9 mouse cellular contexts compared by ENCODE assay signal in the genomic region with DNA sequence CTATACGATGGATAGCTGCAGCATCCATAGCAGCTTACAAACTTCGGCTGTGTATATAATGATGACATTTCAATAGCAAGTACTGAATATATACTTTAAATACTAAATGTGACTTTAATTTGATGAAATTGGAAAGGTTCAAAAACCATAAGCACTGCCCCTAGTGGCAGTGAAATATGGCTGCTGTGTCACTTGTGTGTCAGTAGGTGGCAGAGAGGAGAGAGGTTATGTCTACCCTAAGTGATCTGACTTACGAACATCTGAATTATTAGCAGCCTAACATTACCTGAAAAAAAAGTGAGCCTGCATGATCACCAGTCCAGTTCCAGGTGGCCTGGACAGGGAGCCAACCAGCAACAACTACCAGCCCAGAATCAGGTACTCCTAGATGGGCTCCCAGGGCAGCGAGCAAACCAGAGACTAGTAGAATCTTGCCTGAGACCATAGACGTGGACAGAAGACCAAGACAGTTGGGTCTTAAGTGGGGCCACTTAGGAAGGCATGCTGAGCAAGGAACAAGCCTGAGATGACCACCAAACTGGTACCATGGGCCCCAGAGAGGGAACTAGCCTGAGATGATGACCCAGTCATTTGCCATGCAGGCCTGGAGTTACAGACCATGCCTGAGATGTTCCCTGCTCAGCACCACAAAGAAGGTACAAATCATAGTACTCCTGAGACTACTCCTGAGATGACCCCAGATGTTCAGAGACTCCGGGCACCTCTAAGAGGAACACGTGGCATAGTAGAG.
DNase-seq lines count a peak whose midpoint lies in the region; ATAC-seq and TF ChIP-seq lines count a peak whose summit lies in the region.
"Had no signal": no experiment of that assay in that cellular context is flagged by ENCODE, and none has a peak within 500 bp of the region (broad histone marks: within the 10 kb centered on the region; RNA-seq: fewer than 3 reads in every experiment).

No protein-coding gene starts in this region.

- H3K4me3 ChIP-seq in forebrain, embryonic 14.5 days (ENCODE audit: low read depth, low read length), result no peak overlapping the region
- no peak overlapping the region for H3K4me3 ChIP-seq in forebrain, embryonic 15.5 days
- no peak overlapping the region for H3K4me3 ChIP-seq in MEL (ENCODE audit: control insufficient read depth in 1 of 2, insufficient read depth in 1 of 2, low read depth in 2 of 2, low read length in 2 of 2)
- H3K4me3 ChIP-seq: stomach, embryonic 15.5 days had no signal

- no peak for TF ChIP-seq POLR2A in MEL (IDR thresholded peaks at IDR 0.05; ENCODE audit: control insufficient read depth in 1 of 2, insufficient read depth in 1 of 2, low read depth in 1 of 2, low read length in 2 of 2, poor library complexity in 1 of 2)

- TF ChIP-seq EP300 in MEL (IDR thresholded peaks at IDR 0.05; ENCODE audit: low read depth in 1 of 2, low read length in 2 of 2), result no peak

- peak; percentile 24 for DNase-seq in forebrain, embryonic 14.5 days (ENCODE audit: low spot score)
- peak; percentile 2 for DNase-seq in left cerebral cortex, adult 11 months (ENCODE audit: low spot score)
- DNase-seq in left cerebral cortex, adult 9 months (ENCODE audit: low spot score in 2 of 2), result no peak
- peak; percentile 17 for DNase-seq in MEL (ENCODE audit: low read depth, low spot score)
- DNase-seq in induced T-regulatory cell, adult 2 months (ENCODE audit: low read depth), result peak; percentile 1
- DNase-seq in cerebellum, postnatal 36 days, result no peak

- H3K27me3 ChIP-seq in forebrain, embryonic 14.5 days (replicated peaks; ENCODE audit: control insufficient read depth, insufficient read depth, low read length), result no peaks in the 10 kb centered on the region
- H3K27me3 ChIP-seq in forebrain, embryonic 15.5 days, result no peaks in the 10 kb centered on the region
- H3K27me3 ChIP-seq in MEL (ENCODE audit: control insufficient read depth in 1 of 2, insufficient read depth in 2 of 2, low read length in 2 of 2), result no peaks in the 10 kb centered on the region
- H3K27me3 ChIP-seq: stomach, embryonic 15.5 days had no signal

- H3K4me2 ChIP-seq in forebrain, embryonic 14.5 days (ENCODE audit: low read length), result no peak overlapping the region
- no peak overlapping the region for H3K4me2 ChIP-seq in forebrain, embryonic 15.5 days (replicated peaks)
- H3K4me2 ChIP-seq: stomach, embryonic 15.5 days had no signal

- H3K27ac ChIP-seq in forebrain, embryonic 14.5 days (ENCODE audit: low read depth, low read length), result no peak overlapping the region
- H3K27ac ChIP-seq in forebrain, embryonic 15.5 days (replicated peaks), result no peak overlapping the region
- no peak overlapping the region for H3K27ac ChIP-seq in MEL (ENCODE audit: control insufficient read depth, low read depth, low read length)
- H3K27ac ChIP-seq: stomach, embryonic 15.5 days had no signal

- no peaks in the 10 kb centered on the region for H3K36me3 ChIP-seq in forebrain, embryonic 14.5 days (ENCODE audit: control insufficient read depth, insufficient read depth, low read length)
- no peaks in the 10 kb centered on the region for H3K36me3 ChIP-seq in forebrain, embryonic 15.5 days
- H3K36me3 ChIP-seq in MEL (ENCODE audit: control insufficient read depth in 1 of 2, insufficient read depth in 2 of 2, low read length in 2 of 2), result no peaks in the 10 kb centered on the region
- H3K36me3 ChIP-seq: stomach, embryonic 15.5 days had no signal

- 80% methylated on average over 7 of the region's 7 CpGs for WGBS in forebrain, embryonic 14.5 days
- 86% methylated on average over 7 of the region's 7 CpGs for WGBS in forebrain, embryonic 15.5 days

- H3K79me2 ChIP-seq in MEL (ENCODE audit: control insufficient read depth, insufficient read depth, low read length, poor library complexity), result no peaks in the 10 kb centered on the region

- no peak overlapping the region for H3K9ac ChIP-seq in forebrain, embryonic 14.5 days (ENCODE audit: low read length)
- H3K9ac ChIP-seq in forebrain, embryonic 15.5 days (replicated peaks), result no peak overlapping the region
- H3K9ac ChIP-seq in MEL (ENCODE audit: control insufficient read depth, low read depth, low read length, poor library complexity, severe bottlenecking), result no peak overlapping the region
- H3K9ac ChIP-seq: stomach, embryonic 15.5 days had no signal

- ATAC-seq in forebrain, embryonic 14.5 days, result no peak
- ATAC-seq in forebrain, embryonic 15.5 days (replicated peaks), result no peak
- no peak for ATAC-seq in megakaryocyte, adult 5-6 weeks (ENCODE audit: poor library complexity, severe bottlenecking)

- peak; percentile 39 for TF ChIP-seq RAD21 in MEL (IDR thresholded peaks at IDR 0.05; ENCODE audit: low read depth, low read length)

- no peaks in the 10 kb centered on the region for H3K9me3 ChIP-seq in forebrain, embryonic 14.5 days (replicated peaks; ENCODE audit: control insufficient read depth, low read length)
- no peaks in the 10 kb centered on the region for H3K9me3 ChIP-seq in forebrain, embryonic 15.5 days
- H3K9me3 ChIP-seq in MEL (replicated peaks; ENCODE audit: insufficient read depth, low read length), result no peaks in the 10 kb centered on the region
- H3K9me3 ChIP-seq: stomach, embryonic 15.5 days had no signal

- TF ChIP-seq CTCF in MEL (IDR thresholded peaks at IDR 0.05 in 2 of 3, conservative IDR thresholded peaks at IDR 0.05 in 1 of 3; ENCODE audit: control insufficient read depth in 1 of 3, insufficient read depth in 1 of 3, low read depth in 2 of 3, low read length in 3 of 3, poor library complexity in 1 of 3, severe bottlenecking in 1 of 3), result peak; percentile 16 to 96 (median 42); a peak in 5 of 6 replicates

- H3K4me1 ChIP-seq in forebrain, embryonic 14.5 days (ENCODE audit: control insufficient read depth, insufficient read depth, low read length), result no peaks in the 10 kb centered on the region
- H3K4me1 ChIP-seq in forebrain, embryonic 15.5 days, result no peaks in the 10 kb centered on the region
- no peaks in the 10 kb centered on the region for H3K4me1 ChIP-seq in MEL (ENCODE audit: control insufficient read depth in 1 of 2, insufficient read depth in 2 of 2, low read length in 2 of 2)
- H3K4me1 ChIP-seq: stomach, embryonic 15.5 days had no signal

TF ChIP-seq in MEL, 35 proteins besides CTCF, POLR2A, EP300 and RAD21:
- TF ChIP-seq ZNF384 (IDR thresholded peaks at IDR 0.05; ENCODE audit: low read depth, low read length) (no peak), USF2 (IDR thresholded peaks at IDR 0.05; ENCODE audit: borderline replicate concordance in 1 of 2, insufficient read depth in 1 of 2, low read depth in 1 of 2, low read length in 2 of 2) (no peak), UBTF (IDR thresholded peaks at IDR 0.05; ENCODE audit: borderline replicate concordance, insufficient read depth, low read depth, low read length) (no peak), MEF2A (IDR thresholded peaks at IDR 0.05; ENCODE audit: extremely low read depth, insufficient replicate concordance, low read depth, low read length, poor library complexity, severe bottlenecking) (no peak), SIN3A (IDR thresholded peaks at IDR 0.05; ENCODE audit: low read length) (no peak), JUND (IDR thresholded peaks at IDR 0.05; ENCODE audit: low read depth, low read length) (no peak), MYC (IDR thresholded peaks at IDR 0.05; ENCODE audit: low read depth, low read length) (no peak), ZC3H11A (IDR thresholded peaks at IDR 0.05; ENCODE audit: low read depth, low read length) (0 out of 2 replicates have a peak, but pooled peaks have one; percentile 37), SMC3 (IDR thresholded peaks at IDR 0.05; ENCODE audit: low read depth, low read length) (peak; percentile 68), GABPA (IDR thresholded peaks at IDR 0.05; ENCODE audit: low read depth, low read length) (no peak), TBP (IDR thresholded peaks at IDR 0.05; ENCODE audit: low read depth, low read length) (no peak), CHD1 (IDR thresholded peaks at IDR 0.05; ENCODE audit: low read depth, low read length) (no peak)

Comparison
In these comparisons a context has a peak if more than half of its experiments do, and no peak if none do; other contexts are left out.
1. DNase-seq: peak in forebrain, embryonic 14.5 days (single experiment), left cerebral cortex, adult 11 months (single experiment), MEL (single experiment) and induced T-regulatory cell, adult 2 months (single experiment); none in left cerebral cortex, adult 9 months (0 of 2) and cerebellum, postnatal 36 days (0 of 2).